Mouse (Mus musculus): ENCODE measurements around the gene Pms1. TPM values are rescaled to one million over a fixed set of nuclear protein-coding genes. Genes with fewer than 3 reads are reported as not detected.
"Not testable (repeated sequence)": the region's sequence is repeated elsewhere in the genome, so short reads cannot be mapped to it uniquely, and the experiment has no call there.

Pms1 gene
- 14.5 and 15.2 TPM in 2 replicates for polyA plus RNA-seq (2014; fragmentation: Nextera tagmentation; extraction: Ambion mirVana)

DNA sequence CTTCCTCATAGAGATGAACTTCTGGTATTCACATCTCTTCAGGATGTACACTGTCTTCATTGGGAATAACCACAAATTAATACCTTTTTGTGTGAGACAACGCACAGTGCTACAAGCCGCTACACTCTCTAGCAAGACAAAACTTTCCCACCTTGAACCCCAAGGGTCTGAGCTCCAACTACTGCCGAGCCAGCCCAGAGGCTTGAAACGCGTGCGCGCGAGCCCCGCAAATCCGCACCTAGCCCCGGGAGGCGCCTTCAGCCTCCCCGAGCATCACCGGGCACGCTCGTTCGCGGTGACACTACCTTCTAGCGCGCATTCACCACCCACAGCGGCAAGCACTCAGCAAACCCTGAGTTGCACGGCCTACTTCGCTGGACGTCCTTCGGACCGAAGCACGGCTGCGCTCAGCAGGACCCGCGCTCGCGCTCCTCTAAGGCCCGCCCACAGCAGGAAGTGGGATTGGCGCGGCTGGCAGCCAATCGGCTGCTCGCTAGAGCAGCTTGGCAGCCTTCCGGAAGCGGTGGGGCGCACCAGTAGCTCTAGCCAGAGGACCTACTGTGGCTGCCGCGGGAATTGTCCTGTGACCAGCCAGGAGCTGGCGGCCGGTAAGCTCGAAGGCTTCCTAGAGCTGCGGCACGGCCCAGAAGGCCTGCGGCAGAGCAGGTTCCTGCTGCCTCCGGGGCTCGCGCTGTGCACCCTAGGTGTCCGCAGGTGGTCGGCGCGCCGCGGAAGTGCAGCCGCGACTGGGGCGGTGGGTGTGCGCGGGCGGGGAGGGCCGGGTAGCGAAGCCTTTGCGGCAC is at the start of gene Pms1, which contains the start of the genes Ormdl1 and Gm28778:
TSS of gene Pms1 (minus strand) at position 438 of the 803 bp plus-strand sequence.
TSS of gene Ormdl1 (plus strand) at position 515 of the 803 bp plus-strand sequence.
TSS of gene Gm28778 (plus strand) at position 531 of the 803 bp plus-strand sequence.
- H3K4me3 ChIP-seq (ENCODE audit: low read depth, low read length) = peak within 1 kb of the TSS; percentile 85
- ATAC-seq (replicated peaks; ENCODE audit: insufficient number of reproducible peaks, low FRiP score, low TSS enrichment) = peak; percentile 100
- peak within 1 kb of the TSS; percentile 93 for H3K27ac ChIP-seq (ENCODE audit: low read depth, low read length)
- under 1% methylated on average over 66 of the region's 66 CpGs for whole genome bisulfite sequencing (ENCODE audit: insufficient replicate concordance)
- H3K27me3 ChIP-seq (ENCODE audit: control insufficient read depth, insufficient read depth, low read length) = no peaks in the 10 kb centered on the region
- H3K4me1 ChIP-seq (ENCODE audit: control insufficient read depth, insufficient read depth, low read length) = no peaks in the 10 kb centered on the region
- peak within 1 kb of the TSS; percentile 92 for H3K9ac ChIP-seq (ENCODE audit: low read depth, low read length)
- H3K4me2 ChIP-seq = peak within 1 kb of the TSS; percentile 72
- no peaks in the 10 kb centered on the region for H3K9me3 ChIP-seq (replicated peaks; ENCODE audit: control insufficient read depth, low read length)
- no peaks in the 10 kb centered on the region for H3K36me3 ChIP-seq (ENCODE audit: control insufficient read depth, insufficient read depth, low read length)

DNA sequence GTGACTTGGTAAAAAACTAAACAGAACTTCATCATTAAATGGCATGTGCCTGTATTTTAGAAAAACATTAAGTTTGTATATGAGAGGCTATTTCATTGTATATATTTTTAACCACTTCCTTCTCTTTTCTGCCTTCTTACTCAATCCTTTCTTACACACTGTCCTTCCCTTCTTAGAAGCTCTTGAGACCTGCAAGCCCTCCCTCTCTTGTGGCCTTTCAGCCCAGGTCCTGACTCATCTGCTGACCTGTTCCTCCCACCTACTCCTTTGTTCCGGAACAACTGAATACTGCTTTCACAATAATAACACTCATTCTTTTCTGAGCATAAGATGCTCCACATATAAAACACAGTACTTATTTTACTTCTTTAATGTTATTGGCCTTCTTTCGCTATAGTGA is 44.3 kb upstream of the Pms1 start:
- Histone ChIP-seq H3K4me3 (ENCODE audit: low read depth, low read length) (no peak overlapping the region), H3K9ac (ENCODE audit: low read depth, low read length) (no peak overlapping the region), H3K27ac (ENCODE audit: low read depth, low read length) (no peak overlapping the region), H3K27me3 (ENCODE audit: control insufficient read depth, insufficient read depth, low read length) (no peaks in the 10 kb centered on the region), H3K36me3 (ENCODE audit: control insufficient read depth, insufficient read depth, low read length) (peaks cover 29% of the 10 kb centered on the region), H3K9me3 (replicated peaks; ENCODE audit: control insufficient read depth, low read length) (no peaks in the 10 kb centered on the region), H3K4me2 (no peak overlapping the region), H3K4me1 (ENCODE audit: control insufficient read depth, insufficient read depth, low read length) (no peaks in the 10 kb centered on the region)
- 95% methylated on average over 2 of the region's 2 CpGs for WGBS (ENCODE audit: insufficient replicate concordance)
- no peak for ATAC-seq (replicated peaks; ENCODE audit: insufficient number of reproducible peaks, low FRiP score, low TSS enrichment)

DNA sequence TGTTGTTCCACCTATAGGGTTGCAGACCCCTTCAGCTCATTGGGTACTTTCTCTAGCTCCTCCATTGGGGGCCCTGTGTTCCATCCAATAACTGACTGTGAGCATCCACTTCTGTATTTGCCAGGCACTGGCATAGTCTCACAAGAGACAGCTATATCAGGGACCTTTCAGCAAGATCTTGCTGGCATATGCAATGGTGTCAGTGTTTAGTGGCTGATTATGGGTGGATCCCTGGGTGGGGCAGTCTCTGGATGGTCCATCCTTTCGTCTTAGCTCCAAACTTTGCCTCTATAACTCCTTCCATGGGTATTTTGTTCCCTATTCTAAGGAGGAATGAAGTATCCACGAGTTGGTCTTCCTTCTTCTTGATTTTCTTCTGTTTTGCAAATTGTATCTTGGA is 40.6 kb upstream of the Pms1 start:
- not testable (repeated sequence) for H3K27me3 ChIP-seq (ENCODE audit: control insufficient read depth, insufficient read depth, low read length); H3K9me3 ChIP-seq (replicated peaks; ENCODE audit: control insufficient read depth, low read length); H3K4me1 ChIP-seq (ENCODE audit: control insufficient read depth, insufficient read depth, low read length); H3K9ac ChIP-seq (ENCODE audit: low read depth, low read length); ATAC-seq (replicated peaks; ENCODE audit: insufficient number of reproducible peaks, low FRiP score, low TSS enrichment); H3K4me3 ChIP-seq (ENCODE audit: low read depth, low read length); H3K27ac ChIP-seq (ENCODE audit: low read depth, low read length); H3K4me2 ChIP-seq
- WGBS (ENCODE audit: insufficient replicate concordance) = 64% methylated on average over 2 of the region's 2 CpGs
- peaks cover 11% of the 10 kb centered on the region for H3K36me3 ChIP-seq (ENCODE audit: control insufficient read depth, insufficient read depth, low read length)

DNA sequence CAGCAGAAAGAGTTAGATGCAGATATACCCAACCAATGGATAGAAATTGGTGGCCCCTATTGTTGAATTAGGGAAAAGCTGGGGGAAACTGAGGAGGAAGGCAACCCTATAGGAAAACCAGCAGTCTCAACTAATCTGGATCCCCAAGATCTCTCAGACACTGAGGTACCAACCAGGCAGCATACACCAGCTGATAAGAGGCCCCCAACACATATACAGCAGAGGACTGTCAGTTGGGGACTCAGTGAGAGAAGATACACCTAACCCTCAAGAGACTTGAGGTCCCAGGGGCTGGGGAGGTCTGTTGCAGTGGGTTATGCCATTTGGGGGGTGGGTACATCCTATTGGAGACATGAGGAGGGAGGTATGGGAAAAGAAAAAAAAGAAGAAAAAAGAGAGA is 38.6 kb upstream of the Pms1 start:
- H3K4me2 ChIP-seq = no peak overlapping the region
- no peaks in the 10 kb centered on the region for H3K27me3 ChIP-seq (ENCODE audit: control insufficient read depth, insufficient read depth, low read length)
- H3K9ac ChIP-seq (ENCODE audit: low read depth, low read length) = no peak overlapping the region
- no peaks in the 10 kb centered on the region for H3K9me3 ChIP-seq (replicated peaks; ENCODE audit: control insufficient read depth, low read length)
- no peaks in the 10 kb centered on the region for H3K4me1 ChIP-seq (ENCODE audit: control insufficient read depth, insufficient read depth, low read length)
- H3K36me3 ChIP-seq (ENCODE audit: control insufficient read depth, insufficient read depth, low read length) = no peaks in the 10 kb centered on the region
- no peak overlapping the region for H3K4me3 ChIP-seq (ENCODE audit: low read depth, low read length)
- H3K27ac ChIP-seq (ENCODE audit: low read depth, low read length) = no peak overlapping the region
- no peak for ATAC-seq (replicated peaks; ENCODE audit: insufficient number of reproducible peaks, low FRiP score, low TSS enrichment)

DNA sequence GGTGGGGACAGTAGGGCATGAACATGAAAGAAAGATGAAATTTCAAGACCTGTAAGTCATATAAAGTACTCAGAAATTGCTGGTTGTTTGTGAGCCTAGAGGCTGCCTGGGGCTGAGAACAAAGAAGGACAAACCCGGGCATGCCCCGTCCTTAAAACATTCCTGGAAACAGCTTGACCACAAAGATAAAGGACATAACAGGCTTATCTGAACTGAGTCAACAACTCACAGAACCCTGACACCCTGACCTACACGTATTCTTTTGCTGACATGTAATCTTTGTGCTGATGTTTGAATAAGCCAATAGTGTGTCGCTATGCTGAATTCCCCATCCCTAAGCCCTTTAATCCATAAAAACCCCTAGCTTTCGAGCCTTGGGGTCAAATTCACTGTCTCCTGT is 36.7 kb upstream of the Pms1 start:
- H3K9me3 ChIP-seq (replicated peaks; ENCODE audit: control insufficient read depth, low read length); H3K27ac ChIP-seq (ENCODE audit: low read depth, low read length); H3K4me2 ChIP-seq; H3K4me1 ChIP-seq (ENCODE audit: control insufficient read depth, insufficient read depth, low read length); H3K36me3 ChIP-seq (ENCODE audit: control insufficient read depth, insufficient read depth, low read length); H3K27me3 ChIP-seq (ENCODE audit: control insufficient read depth, insufficient read depth, low read length); H3K4me3 ChIP-seq (ENCODE audit: low read depth, low read length); H3K9ac ChIP-seq (ENCODE audit: low read depth, low read length); ATAC-seq (replicated peaks; ENCODE audit: insufficient number of reproducible peaks, low FRiP score, low TSS enrichment): not testable (repeated sequence)
- WGBS (ENCODE audit: insufficient replicate concordance) = 59% methylated on average over 5 of the region's 5 CpGs

DNA sequence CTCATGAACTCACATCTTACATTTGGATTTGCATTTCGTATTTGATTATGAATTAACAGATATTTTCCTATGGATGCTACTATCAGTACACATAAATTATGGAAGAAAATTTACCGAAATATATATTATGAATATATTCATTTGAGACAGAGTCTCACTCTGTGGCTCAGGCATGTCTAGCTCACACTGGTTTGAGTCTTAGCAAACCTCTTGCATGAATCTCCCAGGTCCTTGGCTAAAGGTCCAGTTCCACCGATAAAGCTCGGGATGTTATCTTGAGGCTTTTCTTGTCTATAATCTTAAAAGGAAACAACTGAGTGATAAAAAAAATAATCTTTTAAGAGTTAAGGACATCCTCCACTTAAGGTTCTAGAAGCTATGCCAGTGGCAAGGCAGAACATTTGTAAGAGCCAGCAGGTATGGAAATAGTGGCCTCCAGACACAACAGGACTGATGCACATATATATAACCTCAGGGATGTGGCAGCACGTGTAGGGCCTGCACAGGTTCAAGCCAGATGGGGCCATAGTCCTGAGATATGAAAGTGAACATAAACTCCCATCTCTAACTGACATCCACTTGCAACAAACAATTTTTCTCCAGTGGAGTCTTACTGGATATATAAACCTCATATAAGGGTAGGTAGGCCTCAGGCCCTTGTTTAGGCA is 28.1 kb upstream of the Pms1 start:
- H3K36me3 ChIP-seq (ENCODE audit: control insufficient read depth, insufficient read depth, low read length) = peaks cover 2% of the 10 kb centered on the region; the same call in 1 of the 2 replicates
- H3K4me1 ChIP-seq (ENCODE audit: control insufficient read depth, insufficient read depth, low read length) = no peaks in the 10 kb centered on the region
- H3K9ac ChIP-seq (ENCODE audit: low read depth, low read length) = no peak overlapping the region
- WGBS (ENCODE audit: insufficient replicate concordance) = 80% methylated on average over 5 of the region's 5 CpGs
- ATAC-seq (replicated peaks; ENCODE audit: insufficient number of reproducible peaks, low FRiP score, low TSS enrichment) = no peak
- no peaks in the 10 kb centered on the region for H3K27me3 ChIP-seq (ENCODE audit: control insufficient read depth, insufficient read depth, low read length)
- H3K27ac ChIP-seq (ENCODE audit: low read depth, low read length) = no peak overlapping the region
- H3K4me2 ChIP-seq = no peak overlapping the region
- no peaks in the 10 kb centered on the region for H3K9me3 ChIP-seq (replicated peaks; ENCODE audit: control insufficient read depth, low read length)
- H3K4me3 ChIP-seq (ENCODE audit: low read depth, low read length) = no peak overlapping the region

DNA sequence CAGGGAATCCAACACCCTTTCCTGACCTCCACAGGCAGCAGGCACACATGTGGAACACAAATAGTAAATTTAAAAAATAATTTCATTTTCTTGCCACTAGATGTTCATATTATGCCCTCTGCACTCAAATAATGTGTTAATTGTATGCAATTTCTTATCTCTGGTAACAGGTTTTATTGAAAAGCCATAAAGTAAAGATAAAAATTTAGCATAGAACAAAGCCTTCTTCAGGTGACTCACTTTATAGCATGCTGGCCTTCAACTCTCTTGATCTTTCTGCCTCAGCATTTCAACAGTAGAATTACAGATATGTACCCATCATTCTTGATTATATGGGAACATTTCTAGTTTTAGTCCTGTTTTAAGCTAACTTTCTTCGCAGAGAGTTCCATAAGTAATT is 27.5 kb upstream of the Pms1 start:
- no peak for ATAC-seq (replicated peaks; ENCODE audit: insufficient number of reproducible peaks, low FRiP score, low TSS enrichment)
- H3K27ac ChIP-seq (ENCODE audit: low read depth, low read length) = no peak overlapping the region
- H3K4me2 ChIP-seq = no peak overlapping the region
- H3K9ac ChIP-seq (ENCODE audit: low read depth, low read length) = no peak overlapping the region
- 96% methylated on average over 1 of the region's 1 CpGs for WGBS (ENCODE audit: insufficient replicate concordance)
- H3K9me3 ChIP-seq (replicated peaks; ENCODE audit: control insufficient read depth, low read length) = no peaks in the 10 kb centered on the region
- no peak overlapping the region for H3K4me3 ChIP-seq (ENCODE audit: low read depth, low read length)
- no peaks in the 10 kb centered on the region for H3K27me3 ChIP-seq (ENCODE audit: control insufficient read depth, insufficient read depth, low read length)
- H3K4me1 ChIP-seq (ENCODE audit: control insufficient read depth, insufficient read depth, low read length) = no peaks in the 10 kb centered on the region
- peaks cover 4% of the 10 kb centered on the region; the same call in 1 of the 2 replicates for H3K36me3 ChIP-seq (ENCODE audit: control insufficient read depth, insufficient read depth, low read length)

DNA sequence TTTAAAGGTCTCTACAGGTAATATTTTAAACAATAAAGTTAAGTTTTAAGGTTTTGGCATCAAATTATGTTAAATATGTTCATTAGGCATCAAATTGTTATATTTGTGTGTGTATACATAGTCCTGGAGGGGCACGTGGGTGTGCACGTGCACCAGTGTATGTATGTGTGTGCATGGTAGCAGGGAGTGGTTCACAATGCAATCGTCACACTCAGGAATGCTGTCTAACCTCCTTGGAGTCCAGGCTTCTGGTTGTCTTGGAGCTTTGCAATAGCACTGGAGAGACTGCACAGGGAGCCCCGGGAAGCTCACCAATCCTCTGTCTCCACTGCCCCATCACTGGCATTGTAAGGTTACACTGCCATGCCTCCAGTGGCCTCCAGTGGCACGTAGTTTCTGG is 26.4 kb upstream of the Pms1 start:
- peaks cover 6% of the 10 kb centered on the region for H3K36me3 ChIP-seq (ENCODE audit: control insufficient read depth, insufficient read depth, low read length)
- no peaks in the 10 kb centered on the region for H3K9me3 ChIP-seq (replicated peaks; ENCODE audit: control insufficient read depth, low read length)
- H3K4me2 ChIP-seq = no peak overlapping the region
- no peaks in the 10 kb centered on the region for H3K4me1 ChIP-seq (ENCODE audit: control insufficient read depth, insufficient read depth, low read length)
- H3K27ac ChIP-seq (ENCODE audit: low read depth, low read length) = no peak overlapping the region
- no peak for ATAC-seq (replicated peaks; ENCODE audit: insufficient number of reproducible peaks, low FRiP score, low TSS enrichment)
- 86% methylated on average over 5 of the region's 5 CpGs for WGBS (ENCODE audit: insufficient replicate concordance)
- no peak overlapping the region for H3K9ac ChIP-seq (ENCODE audit: low read depth, low read length)
- no peaks in the 10 kb centered on the region for H3K27me3 ChIP-seq (ENCODE audit: control insufficient read depth, insufficient read depth, low read length)
- no peak overlapping the region for H3K4me3 ChIP-seq (ENCODE audit: low read depth, low read length)
